Mouse (Mus musculus): ENCODE data around the gene B4galt3.

DNA sequence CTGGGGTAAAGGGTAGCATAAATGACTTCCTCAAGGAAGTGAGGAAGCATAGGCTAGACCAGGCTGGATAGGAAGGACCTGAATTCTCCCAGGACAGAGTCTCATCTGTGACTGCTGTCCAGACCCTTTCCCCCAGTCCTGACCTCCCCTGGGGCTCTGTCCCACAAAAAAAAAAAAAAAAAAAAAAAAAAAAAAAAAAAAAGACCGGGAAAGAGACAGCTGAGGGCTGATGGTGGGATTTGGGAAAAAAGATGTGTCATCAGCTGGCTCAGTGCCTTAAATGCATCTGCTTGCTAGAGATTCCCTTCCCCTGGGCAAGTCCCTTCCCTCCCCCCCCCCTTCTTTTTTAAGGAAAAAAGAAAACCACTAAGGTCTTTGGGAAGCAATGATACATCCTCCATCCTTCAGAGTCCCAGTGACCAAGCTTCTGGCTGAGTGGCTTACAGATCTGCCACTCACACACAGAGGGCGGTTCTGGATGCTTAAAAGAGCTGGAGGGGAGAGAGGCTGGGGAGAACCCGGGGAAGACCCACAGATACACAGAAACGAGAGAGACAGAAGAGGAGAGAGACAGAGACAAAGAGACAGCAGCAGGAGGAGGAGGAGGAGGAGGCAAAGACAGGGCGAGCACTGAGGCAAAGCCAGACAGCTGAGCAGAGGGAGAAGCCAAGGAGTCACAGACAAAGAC is 20.1 kb upstream of the B4galt3 start, which contains the start of gene Adamts4:
- TF ChIP-seq POLR2A (IDR thresholded peaks at IDR 0.05; ENCODE audit: extremely low read depth, insufficient read depth, low read length) (no peak), CTCF (IDR thresholded peaks at IDR 0.05; ENCODE audit: low read depth, low read length) (no peak)

All from liver, adult 2 months (tissue).